Mouse (Mus musculus) Patski (cell line): ENCODE data around the gene Syngr3. TPM values are rescaled to one million over a fixed set of nuclear protein-coding genes. Genes with fewer than 3 reads are reported as not detected.

Experiments
- ATAC-seq: fragments of 100-300 bp; one replicate; pipeline ENCODE4 v1.8.0; 2021
- CTCF ChIA-PET: fragments of 350-600 bp; sonication (Branson Sonifier 250); formaldehyde crosslinking; loops from one replicate; lab custom pipeline; 2022; ENCODE audit warnings: inconsistent platforms; lab: Charles Lee
- POLR2A ChIA-PET: fragments of 350-600 bp; sonication (Branson Sonifier 250); formaldehyde crosslinking; loops from one replicate; lab custom pipeline; 2022; ENCODE audit warnings: antibody characterized with exemption, inconsistent platforms; lab: Charles Lee
- DNase-seq: peaks from one replicate; pipeline ENCODE4 v3.0.0-alpha.2; 2011; ENCODE audit warnings: low read depth, low spot score
- H3K27me3 ChIP-seq: fragments of 371-371 bp; one replicate; pipeline ENCODE4 v1.5.1; 2021
- CTCF ChIP-seq: fragments of 100-300 bp; IDR thresholded peaks from one replicate; pipeline ENCODE4 v1.5.1; 2021
- in situ Hi-C: fragments of 300-500 bp; cut with MboI; formaldehyde crosslinking; loops from 3 replicates; pipeline ENCODE4 v1.11.1; 2018; ENCODE audit warnings: low pct_unique_long_range_greater_than_20kb, mixed read lengths
- polyA plus RNA-seq: library from polyadenylated mRNA; unstranded; gene quantifications from one replicate; pipeline ENCODE4 v1.2.3, GENCODE M21; 2021

Gene Syngr3
- polyA plus RNA-seq, 1 experiment from 2014 or later: 2.7 TPM

DNA sequence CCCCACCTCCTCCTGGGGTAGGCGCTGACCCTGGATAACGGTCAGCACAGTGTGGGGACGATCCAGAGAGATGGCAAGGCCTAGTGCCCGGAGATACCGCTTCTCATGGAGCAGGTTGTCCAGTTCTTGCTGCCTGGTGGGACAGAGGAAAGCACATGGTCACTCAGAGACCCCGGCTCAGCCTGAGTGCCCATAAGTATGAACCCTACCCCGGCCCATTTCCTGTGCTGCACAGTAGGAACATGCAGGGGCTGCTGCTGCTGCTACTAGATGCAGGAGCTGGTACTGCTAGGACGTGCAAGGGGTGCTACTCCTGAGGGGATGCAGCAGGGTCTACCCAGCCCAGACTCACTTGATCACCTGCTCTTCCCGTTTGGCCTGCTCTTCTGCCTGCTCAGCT is 11.5 kb upstream of the Syngr3 start:
- no peak for TF ChIP-seq CTCF
- DNase-seq (no peak), ATAC-seq (no peak)
- ChIA-PET POLR2A (interaction anchor here (1.4 kb wide), 1 partner anchor 21 kb away, joined by 4 read pairs; no protein-coding TSS in a partner anchor), CTCF (no interaction called here)
- in situ Hi-C loops: no loop called here
- H3K27me3 ChIP-seq: no peaks in the 10 kb centered on the region

DNA sequence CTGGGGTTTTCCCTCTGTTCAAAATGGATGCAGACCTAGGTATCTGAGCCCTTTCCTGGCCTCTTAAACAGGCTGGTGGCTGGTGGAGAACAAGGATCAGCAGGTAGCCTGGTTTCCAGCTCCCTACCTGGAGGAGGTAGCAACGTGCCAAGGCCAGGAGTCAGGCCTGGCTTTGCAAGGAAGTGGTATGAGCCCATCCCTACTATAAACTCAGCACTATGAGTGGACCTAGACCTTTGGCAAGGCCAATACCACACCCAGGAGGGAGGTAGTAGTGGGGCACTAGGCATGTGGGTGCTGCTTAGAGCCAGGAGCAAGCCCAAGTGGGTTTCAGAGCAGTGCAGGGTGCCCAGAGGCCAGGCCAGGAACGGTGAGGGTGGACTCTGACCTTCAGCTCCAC is 9.7 kb upstream of the Syngr3 start:
- CTCF ChIA-PET: no interaction called here
- POLR2A ChIA-PET: no interaction called here
- in situ Hi-C loops: no loop called here

DNA sequence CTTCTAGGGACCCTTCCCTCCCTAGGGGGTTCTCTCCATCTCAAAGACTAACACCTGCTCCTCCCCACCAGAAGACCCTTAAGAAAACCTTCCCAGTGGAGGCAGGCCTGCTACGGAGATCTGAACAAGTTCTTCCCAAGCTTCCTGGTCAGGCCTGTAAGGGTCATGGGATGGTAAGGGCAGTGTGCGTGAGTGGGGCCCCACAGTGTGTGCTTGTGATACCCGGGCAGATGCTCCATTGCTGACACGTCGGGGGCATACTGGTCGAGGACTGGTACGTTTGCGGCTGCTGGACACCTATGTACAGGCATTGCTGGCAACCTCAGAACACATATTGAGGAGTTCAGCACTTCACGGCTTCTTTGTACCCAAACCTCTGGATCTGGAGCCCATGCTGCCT is 9.0 kb upstream of the Syngr3 start:
- CTCF ChIA-PET: no interaction called here
- DNase-seq: no peak
- POLR2A ChIA-PET: interaction anchor here (2.2 kb wide), 1 partner anchor 8 kb away, joined by 11 read pairs; the partner anchor contains the start of gene Tbl3
- ATAC-seq: no peak
- TF ChIP-seq CTCF: no peak
- in situ Hi-C loops: no loop called here
- H3K27me3 ChIP-seq: no peaks in the 10 kb centered on the region

More for the DNA sequence above, 9.7 kb upstream of the Syngr3 start:
- no peaks in the 10 kb centered on the region for H3K27me3 ChIP-seq
- TF ChIP-seq CTCF: no peak
- ATAC-seq (no peak), DNase-seq (no peak)

DNA sequence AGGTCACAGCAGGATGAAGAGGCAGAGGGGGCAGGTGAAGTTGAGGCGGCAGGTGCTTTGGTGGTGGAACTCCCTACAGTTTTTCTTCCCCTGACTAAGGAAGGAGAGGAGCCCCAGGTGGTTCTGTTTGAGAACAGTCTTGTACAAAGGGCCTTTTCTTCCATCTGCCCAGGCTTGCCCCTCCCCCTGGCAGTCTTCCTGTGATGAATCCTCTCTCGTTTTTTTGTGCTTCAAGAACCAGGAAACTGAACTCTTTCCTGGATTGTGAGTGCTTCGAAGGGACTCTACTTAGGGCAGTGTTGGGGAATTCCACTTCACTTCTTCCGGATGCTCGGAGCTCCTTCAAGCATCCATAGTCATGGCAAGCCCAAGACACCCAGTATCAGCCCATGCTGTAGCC is 8.2 kb upstream of the Syngr3 start:
- DNase-seq: no peak
- no peak for ATAC-seq
- ChIA-PET POLR2A (interaction anchor here (2.2 kb wide), 1 partner anchor 9 kb away, joined by 11 read pairs; the partner anchor contains the start of gene Tbl3), CTCF (interaction anchor here (1.4 kb wide), 1 partner anchor 67 kb away, joined by 3 read pairs; no protein-coding TSS in a partner anchor)
- in situ Hi-C loops: no loop called here
- H3K27me3 ChIP-seq: no peaks in the 10 kb centered on the region
- TF ChIP-seq CTCF: no peak

DNA sequence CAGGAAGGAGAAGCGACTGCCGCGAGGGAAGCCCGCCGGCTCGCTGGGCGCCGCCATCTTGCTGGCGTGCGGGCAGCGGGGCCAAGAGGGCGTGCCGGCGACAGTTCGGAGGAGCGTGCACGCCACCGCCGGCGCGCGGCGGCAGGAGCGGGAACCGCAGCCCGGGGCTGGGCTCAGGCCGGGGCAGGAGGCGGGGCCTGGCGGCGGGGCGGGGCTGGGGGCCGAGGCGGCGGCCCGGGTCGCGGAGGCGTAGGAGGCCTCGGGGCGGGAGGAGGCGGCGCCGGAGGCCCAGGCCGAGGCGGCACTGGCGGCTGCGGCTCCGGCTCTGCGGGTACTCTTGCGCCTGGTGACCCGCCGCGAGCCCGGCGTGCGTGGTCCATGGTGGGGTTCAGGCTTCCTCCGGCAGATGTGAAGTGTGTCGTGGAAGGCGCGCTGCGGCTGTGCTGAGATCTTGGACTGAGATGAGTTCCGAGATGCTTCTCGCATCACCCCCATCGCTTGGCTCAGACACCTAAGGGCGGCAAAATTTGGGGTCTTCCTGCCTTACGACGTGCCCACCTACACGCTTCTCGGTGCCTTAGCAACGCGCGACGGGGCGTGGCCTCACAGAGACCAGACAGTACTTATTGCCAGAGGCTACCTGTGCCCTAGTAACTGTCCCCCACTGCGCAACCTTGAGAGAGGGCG is 6.4 kb upstream of the Syngr3 start, which contains the start of the genes Gfer and Noxo1:
Gene Gfer (minus strand): TSS at position 146 of the 687 bp plus-strand sequence.
Gene Noxo1 (plus strand): TSS at position 224 of the 687 bp plus-strand sequence.
- DNase-seq (no peak), ATAC-seq (peak; percentile 79)
- H3K27me3 ChIP-seq: no peaks in the 10 kb centered on the region
- TF ChIP-seq CTCF: no peak
- CTCF ChIA-PET: no interaction called here
- in situ Hi-C loops: no loop called here
- POLR2A ChIA-PET: interaction anchor here (2.2 kb wide), 1 partner anchor 11 kb away, joined by 11 read pairs; the partner anchor contains the start of gene Tbl3

DNA sequence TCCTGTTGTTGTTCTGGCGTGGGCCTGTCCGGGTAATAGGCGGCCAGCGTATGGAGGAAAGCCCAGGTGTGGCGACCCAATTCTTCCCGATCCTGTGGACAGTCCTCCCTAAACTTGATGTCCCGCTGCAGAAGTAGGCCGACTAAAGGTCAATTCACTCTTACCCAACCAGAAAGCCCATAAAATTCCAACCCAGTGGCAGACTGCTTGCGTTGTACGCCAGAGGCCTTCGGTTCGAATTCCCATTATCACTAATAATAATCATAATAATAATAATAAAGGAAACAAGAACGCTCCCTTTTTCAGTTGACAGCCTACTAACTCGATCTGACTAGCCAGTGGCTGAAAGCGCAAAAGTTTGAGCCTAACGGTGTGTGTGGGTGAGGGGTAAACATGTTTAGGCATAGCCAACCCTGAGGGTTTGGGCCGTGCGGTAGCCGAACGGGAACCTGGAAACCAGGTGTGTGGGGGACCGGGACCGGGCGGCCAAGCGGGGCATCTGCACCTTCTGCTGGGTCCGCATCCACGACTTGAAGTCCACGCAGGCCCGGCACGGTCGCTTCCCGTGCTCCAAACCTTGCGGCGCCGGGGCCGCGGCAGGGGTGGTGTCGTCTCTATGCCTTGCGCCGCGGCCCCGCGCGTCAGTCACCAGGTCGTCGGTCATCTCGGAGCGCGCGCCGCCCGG is 5.7 kb upstream of the Syngr3 start:
- TF ChIP-seq CTCF: no peak
- ChIA-PET CTCF (no interaction called here), POLR2A (no interaction called here)
- in situ Hi-C loops: no loop called here
- H3K27me3 ChIP-seq: no peaks in the 10 kb centered on the region
- ATAC-seq (peak; percentile 17), DNase-seq (no peak)

DNA sequence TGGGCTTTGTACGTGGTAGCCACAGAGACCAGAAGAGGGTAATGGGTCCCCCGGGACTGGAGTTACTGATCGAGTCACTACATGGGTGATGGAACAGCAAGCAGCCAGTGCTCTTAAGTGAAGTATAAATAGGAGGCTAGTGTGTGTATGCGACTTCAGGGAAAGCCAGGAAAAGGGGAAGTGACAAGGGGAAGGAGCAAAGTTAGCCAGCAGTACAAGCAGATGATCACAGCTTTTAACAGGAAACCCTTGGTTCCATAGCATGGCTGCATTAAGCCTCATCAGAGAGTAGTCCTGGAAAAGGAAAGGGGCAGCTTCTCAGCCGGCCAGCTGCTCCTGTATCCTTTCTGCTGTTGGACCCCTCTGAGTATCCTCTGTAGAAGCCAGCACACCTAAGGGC is 2.6 kb upstream of the Syngr3 start:
- H3K27me3 ChIP-seq: no peaks in the 10 kb centered on the region
- in situ Hi-C loops: no loop called here
- ChIA-PET POLR2A (no interaction called here), CTCF (no interaction called here)
- no peak for DNase-seq
- no peak for ATAC-seq
- no peak for TF ChIP-seq CTCF

DNA sequence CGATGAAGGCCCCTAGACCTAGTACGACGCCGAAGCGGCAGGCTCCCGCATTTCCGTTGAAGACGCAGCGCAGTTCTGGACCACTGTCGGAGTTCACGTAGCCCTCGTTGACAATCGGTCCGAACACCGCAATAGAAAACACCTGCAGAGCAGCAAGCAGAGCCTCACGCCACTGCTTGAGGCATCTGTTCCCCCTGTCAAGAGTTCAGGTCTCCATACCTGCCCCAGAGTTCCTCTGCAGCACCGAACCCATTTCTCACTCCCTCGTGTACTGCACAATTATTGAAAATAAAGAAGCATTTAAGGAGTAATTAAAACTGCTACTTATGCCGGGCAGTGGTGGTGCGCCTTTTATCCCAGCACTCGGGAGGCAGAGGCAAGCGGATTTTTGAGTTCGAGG is 2.2 kb downstream of the Syngr3 start:
- H3K27me3 ChIP-seq: no peaks in the 10 kb centered on the region
- ChIA-PET CTCF (no interaction called here), POLR2A (no interaction called here)
- no peak for TF ChIP-seq CTCF
- ATAC-seq (no peak), DNase-seq (no peak)
- in situ Hi-C loops: no loop called here

DNA sequence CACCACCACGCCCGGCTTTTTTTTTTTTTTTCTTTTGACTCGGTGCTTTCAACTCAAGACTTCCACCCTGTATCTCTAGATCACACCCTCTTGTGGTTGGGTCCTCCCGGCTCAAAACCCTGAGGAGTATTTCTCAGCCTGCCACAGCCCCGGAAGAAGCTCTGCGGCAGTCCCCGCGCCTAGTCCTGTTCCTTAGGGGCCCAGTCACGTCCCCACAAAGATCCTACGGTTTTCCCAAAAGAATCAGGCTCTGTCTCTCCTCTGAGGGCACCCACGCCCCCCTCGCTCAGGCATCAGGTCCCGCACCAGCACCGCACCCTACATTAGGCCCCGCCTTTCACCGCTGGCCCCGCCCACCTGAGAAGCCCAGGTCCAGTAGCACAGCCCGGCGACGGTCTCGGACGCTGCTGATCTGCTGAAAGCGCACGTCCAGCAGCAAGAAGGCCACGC is 2.6 kb downstream of the Syngr3 start:
- CTCF ChIA-PET: interaction anchor here (0.8 kb wide), 1 partner anchor 13 kb away, joined by 4 read pairs; no protein-coding TSS in a partner anchor
- ATAC-seq: no peak
- POLR2A ChIA-PET: no interaction called here
- DNase-seq: no peak
- no peaks in the 10 kb centered on the region for H3K27me3 ChIP-seq
- in situ Hi-C loops: no loop called here
- no peak for TF ChIP-seq CTCF

DNA sequence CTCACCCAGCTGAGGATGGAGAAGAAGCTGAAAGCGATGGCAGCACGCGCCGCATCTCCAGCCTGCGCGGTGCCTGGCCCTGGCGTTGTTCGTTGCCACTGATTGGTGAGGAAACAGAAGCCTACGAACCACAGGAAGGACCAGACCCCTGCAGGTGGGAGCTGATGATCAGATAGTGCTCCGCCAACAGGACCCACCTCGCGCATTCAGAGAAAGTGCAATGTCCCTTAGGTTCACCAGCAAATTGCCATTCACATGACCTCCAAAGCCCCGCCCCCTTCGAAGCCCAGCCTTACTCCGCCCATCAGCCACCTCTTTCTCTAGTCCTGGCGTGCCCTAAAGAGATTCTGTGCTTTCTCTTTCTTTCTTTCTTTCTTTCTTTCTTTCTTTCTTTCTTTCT is 3.2 kb downstream of the Syngr3 start:
- TF ChIP-seq CTCF: no peak
- ATAC-seq (no peak), DNase-seq (no peak)
- in situ Hi-C loops: no loop called here
- ChIA-PET CTCF (interaction anchor here (0.8 kb wide), 1 partner anchor 12 kb away, joined by 4 read pairs; no protein-coding TSS in a partner anchor), POLR2A (interaction anchor here (1.7 kb wide), 1 partner anchor 17 kb away, joined by 4 read pairs; the partner anchor contains the start of gene Zfp598)
- no peaks in the 10 kb centered on the region for H3K27me3 ChIP-seq
